Mouse (Mus musculus) intestine, embryonic 16.5 days (tissue): ENCODE measurements at regions not wholly inside any gene's neighbourhood (a gene's known extent, or its start where the extent isn't known, plus 50 kb on each side); places are given as distances from the start of the nearest gene placed in this dataset.

Experiments
- ATAC-seq: fragments of 200-750 bp; cut with Nextera tagmentation; 2 replicates; pipeline ENCODE4 v1.8.0; 2017; ENCODE audit warnings: moderate TSS enrichment, moderate library complexity
- H3K27ac ChIP-seq: fragments of 300-500 bp; sonication (generic); 2 replicates; pipeline ENCODE4 v1.5.1; 2014; ENCODE audit warnings: mild to moderate bottlenecking, low read length
- H3K27me3 ChIP-seq: fragments of 300-500 bp; sonication (generic); replicated peaks from 2 replicates; pipeline ENCODE4 v1.6.1; 2014; ENCODE audit warnings: low read length, control low read depth, mixed read lengths; ENCODE audit not compliant: control insufficient read depth, insufficient read depth
- H3K36me3 ChIP-seq: fragments of 300-500 bp; sonication (generic); 2 replicates; pipeline ENCODE4 v1.6.1; 2014; ENCODE audit warnings: low read length, control low read depth; ENCODE audit not compliant: control insufficient read depth, insufficient read depth
- H3K4me1 ChIP-seq: fragments of 300-500 bp; sonication (generic); 2 replicates; pipeline ENCODE4 v1.6.1; 2014; ENCODE audit warnings: low read length, control low read depth, mixed read lengths; ENCODE audit not compliant: control insufficient read depth, insufficient read depth
- H3K4me2 ChIP-seq: fragments of 300-500 bp; sonication (generic); 2 replicates; pipeline ENCODE4 v1.6.1; 2014; ENCODE audit warnings: low read depth, low read length, control low read depth
- H3K4me3 ChIP-seq: fragments of 300-500 bp; sonication (generic); 2 replicates; pipeline ENCODE4 v1.5.1; 2014; ENCODE audit warnings: mild to moderate bottlenecking, low read length
- H3K9ac ChIP-seq: fragments of 300-500 bp; sonication (generic); 2 replicates; pipeline ENCODE4 v1.6.1; 2014; ENCODE audit warnings: low read depth, low read length
- H3K9me3 ChIP-seq: fragments of 300-500 bp; sonication (generic); 2 replicates; pipeline ENCODE4 v1.6.1; 2016; ENCODE audit warnings: low read length, control low read depth; ENCODE audit not compliant: control insufficient read depth
- WGBS: fragments of 180-500 bp; shearing (Covaris S2); extraction: QIAGEN DNeasy Blood & Tissue Kit; methylation state at CpG from one replicate; pipeline ENCODE4 v1.1.7; 2014; 5-methylcytosine and 5-hydroxymethylcytosine counted together

DNA sequence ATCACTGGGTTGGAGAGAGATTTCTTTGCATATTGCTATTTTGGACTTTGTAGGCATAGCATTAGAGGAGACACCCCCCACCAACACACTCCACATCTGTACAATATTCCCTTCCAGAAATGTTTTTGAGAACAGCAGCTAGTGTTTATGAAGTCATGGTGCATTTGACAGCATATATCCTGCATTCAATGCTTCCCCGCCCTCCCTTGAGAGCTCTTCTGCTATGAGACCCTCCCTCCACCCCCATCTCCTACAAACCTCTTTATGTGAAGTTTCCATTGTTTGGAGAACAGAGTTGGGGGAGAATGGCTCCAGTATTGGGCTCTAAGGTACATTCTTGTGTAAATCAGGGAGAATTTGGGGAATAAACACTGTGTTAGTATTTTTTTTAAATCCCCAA is 252.9 kb upstream of the Auts2 start:
- ATAC-seq = no peak

DNA sequence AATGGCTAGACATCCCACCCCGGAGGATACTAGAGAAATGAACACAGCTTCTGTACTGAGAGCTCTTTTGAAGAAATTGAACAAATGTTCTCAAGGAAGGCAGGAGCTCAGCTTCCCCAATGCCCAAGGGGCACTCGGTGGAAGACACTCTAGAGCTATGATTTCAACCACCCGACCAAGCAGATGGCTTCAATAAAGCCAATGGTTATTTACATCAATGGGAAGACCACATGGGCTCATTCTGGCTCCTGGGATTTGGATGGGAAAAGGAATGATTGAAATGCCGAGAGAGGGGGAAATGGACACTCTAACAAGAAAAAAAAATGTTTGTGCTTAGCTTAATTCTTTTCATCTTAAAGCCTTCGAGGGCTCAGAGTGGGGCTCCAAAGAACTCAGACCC is 249.3 kb upstream of the Auts2 start:
- H3K27ac ChIP-seq = no peak overlapping the region
- H3K9me3 ChIP-seq = no peaks in the 10 kb centered on the region
- no peaks in the 10 kb centered on the region for H3K36me3 ChIP-seq
- no peak overlapping the region for H3K4me2 ChIP-seq
- no peak for ATAC-seq
- H3K4me3 ChIP-seq = no peak overlapping the region
- no peaks in the 10 kb centered on the region for H3K4me1 ChIP-seq
- WGBS = 61% methylated on average over 5 of the region's 5 CpGs
- H3K9ac ChIP-seq = no peak overlapping the region
- H3K27me3 ChIP-seq = no peaks in the 10 kb centered on the region

More for the DNA sequence above, 252.9 kb upstream of the Auts2 start:
- 90% methylated on average over 1 of the region's 1 CpGs for WGBS
- H3K27me3 ChIP-seq = no peaks in the 10 kb centered on the region
- no peaks in the 10 kb centered on the region for H3K36me3 ChIP-seq
- no peaks in the 10 kb centered on the region for H3K4me1 ChIP-seq
- H3K9ac ChIP-seq = no peak overlapping the region
- no peaks in the 10 kb centered on the region for H3K9me3 ChIP-seq
- H3K4me3 ChIP-seq = no peak overlapping the region
- H3K4me2 ChIP-seq = no peak overlapping the region
- H3K27ac ChIP-seq = no peak overlapping the region

DNA sequence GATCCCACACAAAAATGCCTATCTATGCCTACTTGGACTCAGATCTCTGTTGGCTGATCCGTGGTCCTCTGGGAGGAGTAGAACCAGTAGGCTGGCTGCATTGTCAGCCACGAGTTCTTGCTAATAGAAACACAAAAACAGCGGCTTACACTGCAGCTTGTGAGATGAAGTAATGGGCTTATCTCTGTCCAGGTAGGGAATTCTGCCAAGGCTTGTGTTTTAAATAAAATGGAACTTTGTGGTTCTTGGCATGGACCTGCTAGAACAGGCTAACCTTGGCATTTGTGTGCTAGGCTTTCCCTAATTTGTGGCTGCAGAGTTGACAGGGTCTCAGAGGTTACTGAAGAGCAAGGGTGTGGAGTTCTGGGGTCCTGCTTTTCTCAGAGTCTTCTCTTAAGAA is 242.1 kb upstream of the Auts2 start:
- no peak for ATAC-seq

DNA sequence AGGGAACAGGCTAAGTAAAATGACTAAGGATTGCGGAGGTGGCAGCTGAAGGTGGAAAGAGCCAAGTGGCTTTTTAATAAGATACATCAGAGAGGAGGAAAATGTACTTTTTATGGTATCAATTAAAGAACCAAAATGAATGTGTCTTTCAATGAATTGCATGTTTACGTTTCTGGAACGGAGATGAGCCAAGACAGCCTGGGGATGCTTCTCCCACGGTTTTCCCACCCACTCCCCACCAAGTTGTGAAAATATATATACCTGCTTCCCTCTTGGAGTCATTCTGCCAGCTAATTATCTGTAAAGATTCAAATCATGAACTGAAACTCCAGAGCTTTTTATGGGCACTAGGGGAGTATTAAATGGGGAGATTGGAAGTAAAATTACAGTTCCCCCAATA is 241.6 kb upstream of the Auts2 start:
- Histone ChIP-seq H3K4me2 (no peak overlapping the region), H3K36me3 (no peaks in the 10 kb centered on the region), H3K27ac (no peak overlapping the region), H3K9me3 (no peaks in the 10 kb centered on the region), H3K4me3 (no peak overlapping the region), H3K9ac (no peak overlapping the region), H3K4me1 (no peaks in the 10 kb centered on the region), H3K27me3 (no peaks in the 10 kb centered on the region)
- no peak for ATAC-seq
- 63% methylated on average over 4 of the region's 4 CpGs for WGBS

More for the DNA sequence above, 242.1 kb upstream of the Auts2 start:
- Histone ChIP-seq H3K36me3 (no peaks in the 10 kb centered on the region), H3K9ac (no peak overlapping the region), H3K9me3 (no peaks in the 10 kb centered on the region), H3K27ac (no peak overlapping the region), H3K27me3 (no peaks in the 10 kb centered on the region), H3K4me3 (no peak overlapping the region), H3K4me1 (no peaks in the 10 kb centered on the region), H3K4me2 (no peak overlapping the region)
- 66% methylated on average over 3 of the region's 3 CpGs for WGBS

DNA sequence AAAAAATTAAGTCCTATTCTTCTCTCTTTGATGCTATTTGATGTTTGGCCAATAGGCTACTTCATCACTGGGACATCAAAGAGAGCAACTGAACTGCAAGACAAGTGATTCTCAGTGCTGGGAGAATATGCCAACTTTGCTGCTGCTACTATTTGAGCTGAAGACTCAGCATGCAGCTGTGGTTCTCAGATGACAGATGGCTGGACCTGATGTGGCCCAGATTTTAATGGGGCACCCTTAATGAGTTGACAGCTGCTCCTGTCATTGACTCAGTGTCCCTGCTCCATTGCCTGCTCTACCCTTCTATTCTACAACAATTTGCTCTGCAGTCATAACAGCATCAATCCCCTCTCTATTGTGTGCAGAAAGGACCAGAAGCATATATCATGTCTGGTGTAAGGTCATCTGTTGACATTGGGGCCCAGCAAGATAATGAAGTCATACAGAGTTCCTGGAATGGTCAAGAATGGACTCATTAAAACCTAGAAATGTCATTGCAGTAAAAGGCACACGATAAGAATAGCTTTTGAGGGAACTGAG is 231.1 kb upstream of the Auts2 start:
- Histone ChIP-seq H3K27ac (no peak overlapping the region), H3K9me3 (no peaks in the 10 kb centered on the region), H3K4me3 (no peak overlapping the region), H3K9ac (no peak overlapping the region), H3K36me3 (no peaks in the 10 kb centered on the region), H3K4me1 (no peaks in the 10 kb centered on the region), H3K4me2 (no peak overlapping the region), H3K27me3 (no peaks in the 10 kb centered on the region)
- WGBS = 64% methylated on average over 1 of the region's 1 CpGs
- no peak for ATAC-seq

DNA sequence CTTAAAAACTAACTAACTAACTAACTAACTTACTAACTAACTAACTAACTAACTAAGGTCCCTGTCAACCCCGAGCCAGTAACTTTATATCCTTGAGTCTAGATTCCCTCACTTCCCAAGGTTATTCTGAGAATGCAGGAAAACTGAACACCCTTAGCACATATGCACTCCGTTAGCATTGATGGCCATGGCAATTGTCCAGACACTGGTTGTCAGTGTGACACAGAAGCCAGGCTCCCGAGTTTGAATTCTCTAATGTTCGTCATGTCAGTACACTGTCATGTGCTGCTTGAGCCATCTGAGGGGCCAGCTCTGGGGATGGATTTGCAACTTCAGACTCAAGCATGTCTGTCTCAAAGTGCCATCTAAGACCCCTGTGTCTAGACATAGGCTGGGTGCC is 217.3 kb upstream of the Auts2 start:
- no peaks in the 10 kb centered on the region for H3K4me1 ChIP-seq
- 63% methylated on average over 4 of the region's 4 CpGs for WGBS
- no peak overlapping the region for H3K4me3 ChIP-seq

DNA sequence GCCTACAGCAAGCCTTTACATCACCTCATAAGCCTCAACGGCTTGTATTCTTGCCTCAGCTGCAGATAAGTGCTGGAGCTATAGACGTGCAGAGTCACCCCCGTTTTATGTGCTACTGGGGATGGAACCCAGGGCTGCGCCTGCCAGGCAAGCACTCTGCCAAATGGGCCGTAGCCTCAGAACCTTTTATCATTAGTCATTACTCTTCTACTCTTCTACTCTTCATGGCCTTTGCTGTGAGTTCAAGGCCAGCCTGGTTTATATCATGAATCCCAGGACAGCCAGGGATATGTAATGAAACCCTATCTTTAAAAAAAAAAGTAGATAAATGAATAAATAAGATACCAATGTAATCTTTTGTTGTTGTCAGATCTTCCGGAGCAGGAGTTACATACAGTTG is 216.6 kb upstream of the Auts2 start:
- no peaks in the 10 kb centered on the region for H3K4me1 ChIP-seq
- no peak overlapping the region for H3K27ac ChIP-seq
- no peak overlapping the region for H3K9ac ChIP-seq
- H3K9me3 ChIP-seq = no peaks in the 10 kb centered on the region
- H3K4me3 ChIP-seq = no peak overlapping the region
- no peak overlapping the region for H3K4me2 ChIP-seq
- no peaks in the 10 kb centered on the region for H3K36me3 ChIP-seq
- H3K27me3 ChIP-seq = no peaks in the 10 kb centered on the region
- WGBS = 72% methylated on average over 6 of the region's 6 CpGs
- no peak for ATAC-seq

More for the DNA sequence above, 217.3 kb upstream of the Auts2 start:
- Histone ChIP-seq H3K27me3 (no peaks in the 10 kb centered on the region), H3K36me3 (no peaks in the 10 kb centered on the region), H3K27ac (no peak overlapping the region), H3K4me2 (no peak overlapping the region), H3K9ac (no peak overlapping the region), H3K9me3 (no peaks in the 10 kb centered on the region)
- ATAC-seq = no peak

DNA sequence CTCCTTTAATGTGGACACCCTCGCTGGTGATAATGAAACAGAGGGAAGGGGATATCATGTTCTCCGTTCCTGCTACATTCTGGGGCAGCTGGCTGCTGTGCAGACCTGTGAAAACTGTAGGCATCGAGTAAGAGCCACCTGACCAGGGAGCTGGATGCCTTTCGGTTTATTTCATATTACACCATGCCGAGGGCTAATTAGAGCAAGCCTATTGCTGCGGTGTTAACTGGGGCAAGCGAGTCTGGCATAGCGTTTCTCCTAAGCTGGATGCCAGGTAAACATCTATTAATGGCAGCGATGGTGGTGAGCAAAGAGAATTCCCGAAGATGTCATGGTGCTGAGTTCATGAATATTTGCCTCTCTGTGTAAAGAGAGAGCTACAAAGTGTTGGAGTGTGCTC is 215.8 kb upstream of the Auts2 start:
- no peak overlapping the region for H3K4me3 ChIP-seq
- H3K4me2 ChIP-seq = no peak overlapping the region
- ATAC-seq = no peak
- no peak overlapping the region for H3K27ac ChIP-seq
- 87% methylated on average over 10 of the region's 10 CpGs for WGBS
- no peaks in the 10 kb centered on the region for H3K4me1 ChIP-seq
- no peak overlapping the region for H3K9ac ChIP-seq
- no peaks in the 10 kb centered on the region for H3K9me3 ChIP-seq
- H3K27me3 ChIP-seq = no peaks in the 10 kb centered on the region
- H3K36me3 ChIP-seq = no peaks in the 10 kb centered on the region

DNA sequence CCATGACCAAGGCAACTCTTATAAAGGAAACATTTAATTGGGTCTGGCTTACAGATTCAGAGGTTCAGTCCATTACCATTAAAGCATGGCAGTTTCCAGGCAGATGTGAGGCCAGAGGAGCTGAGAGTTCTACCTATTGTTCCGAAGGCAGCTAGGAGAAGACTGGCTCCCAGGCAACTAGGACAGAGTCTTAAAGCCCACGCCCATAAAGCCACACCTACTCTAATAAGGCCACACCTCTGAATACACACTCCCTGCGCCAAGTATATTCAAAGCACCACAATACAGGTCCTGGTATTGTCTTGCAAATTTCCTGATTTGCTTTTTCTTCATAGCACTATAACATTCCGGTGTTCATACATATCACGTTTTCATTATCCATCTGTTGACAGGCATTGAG is 194.8 kb upstream of the Auts2 start:
- Histone ChIP-seq H3K4me2 (no peak overlapping the region), H3K27ac (no peak overlapping the region), H3K9me3 (no peaks in the 10 kb centered on the region), H3K4me1 (no peaks in the 10 kb centered on the region), H3K9ac (no peak overlapping the region), H3K27me3 (no peaks in the 10 kb centered on the region), H3K4me3 (no peak overlapping the region), H3K36me3 (no peaks in the 10 kb centered on the region)
- no peak for ATAC-seq
- WGBS = 88% methylated on average over 5 of the region's 5 CpGs

DNA sequence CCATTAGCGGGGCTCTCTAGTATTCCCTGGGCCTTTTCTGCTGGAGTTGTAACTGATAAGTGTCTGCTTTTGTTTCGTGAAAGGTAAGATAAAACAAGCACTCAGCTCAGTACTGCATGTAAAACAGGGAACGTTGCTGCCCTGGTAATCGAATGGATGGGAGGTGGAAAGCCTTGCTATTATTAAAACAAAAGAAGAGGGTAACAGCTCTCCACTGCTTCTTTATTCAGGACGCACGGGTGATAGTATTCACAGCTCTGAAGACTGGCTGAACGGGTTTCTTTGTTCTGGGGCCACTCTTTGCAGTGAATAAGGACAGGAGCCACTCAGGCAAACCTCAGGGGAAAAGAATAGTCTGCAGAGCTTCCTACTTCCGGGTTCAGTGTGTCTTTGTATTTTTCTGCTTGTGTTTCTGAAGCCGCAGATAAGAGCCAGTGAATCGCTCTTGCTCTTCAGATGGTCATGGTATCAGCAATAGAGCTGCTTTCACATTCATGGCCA is 185.6 kb upstream of the Auts2 start:
- Histone ChIP-seq H3K27me3 (no peaks in the 10 kb centered on the region), H3K4me3 (no peak overlapping the region), H3K36me3 (no peaks in the 10 kb centered on the region), H3K27ac (no peak overlapping the region), H3K4me1 (no peaks in the 10 kb centered on the region), H3K4me2 (no peak overlapping the region), H3K9me3 (no peaks in the 10 kb centered on the region), H3K9ac (no peak overlapping the region)
- 43% methylated on average over 10 of the region's 10 CpGs for WGBS
- peak; percentile 50 for ATAC-seq
